Mouse (Mus musculus) cerebellum, adult 2 months (tissue): ENCODE results near the gene Mllt3. TPM values are rescaled to one million over a fixed set of nuclear protein-coding genes. Genes with fewer than 3 reads are reported as not detected.
A peak's percentile ranks its signal among the peaks of the same experiment; 100 is the strongest.

Experiments used
- DNase-seq, 2 experiments: peaks; one replicate each; pipeline ENCODE4 v3.0.0; 2021
- H3K27ac ChIP-seq: fragments of 200-500 bp; 2 replicates; pipeline ENCODE4 v1.5.1; 2012; ENCODE audit warnings: low read length, control low read depth, inconsistent platforms; ENCODE audit not compliant: insufficient read depth
- H3K27me3 ChIP-seq: fragments of 200-500 bp; 2 replicates; pipeline ENCODE4 v1.6.1; 2012; ENCODE audit warnings: inconsistent platforms, mild to moderate bottlenecking, low read length, moderate library complexity; ENCODE audit not compliant: control insufficient read depth, insufficient read depth
- H3K4me1 ChIP-seq: fragments of 200-500 bp; 2 replicates; pipeline ENCODE4 v1.6.1; 2011; ENCODE audit warnings: low read length; ENCODE audit not compliant: control insufficient read depth, insufficient read depth
- H3K4me3 ChIP-seq: fragments of 200-500 bp; replicated peaks from 2 replicates; pipeline ENCODE3; 2011; ENCODE audit warnings: mild to moderate bottlenecking, low read depth, low read length, control low read depth; ENCODE audit not compliant: insufficient read depth
- CTCF ChIP-seq: fragments of 200-500 bp; IDR thresholded peaks from 2 replicates; pipeline ENCODE4 v1.5.1; 2011; ENCODE audit warnings: low read depth, mild to moderate bottlenecking, control low read depth, low read length, moderate library complexity, borderline replicate concordance; ENCODE audit not compliant: insufficient read depth
- POLR2A ChIP-seq: fragments of 200-500 bp; IDR thresholded peaks from 2 replicates; pipeline ENCODE4 v1.6.1; 2011; ENCODE audit warnings: low read length, control low read depth, borderline replicate concordance; ENCODE audit not compliant: insufficient read depth
- WGBS: fragments of 180-500 bp; shearing (Covaris S2); methylation state at CpG from one replicate; pipeline ENCODE4 v1.1.7; 2018; 5-methylcytosine and 5-hydroxymethylcytosine counted together
- polyA plus RNA-seq: library from polyadenylated mRNA; depleted of rRNA; stranded (reverse); fragments of >200 nt; gene quantifications from 2 replicates; pipeline ENCODE4 v1.2.3, GENCODE M21; 2012

Mllt3 gene
- polyA plus RNA-seq, 1 experiment, result 25.8 TPM

GRCm38 (mm10) chr4:88034387-88035157 lies 1.4 kb upstream of the Mllt3 start:
- TF ChIP-seq POLR2A (no peak), CTCF (no peak)
- Histone ChIP-seq H3K27me3 (no peaks in the 10 kb centered on the region), H3K27ac (no peak overlapping the region), H3K4me3 (no peak overlapping the region), H3K4me1 (peaks cover 4% of the 10 kb centered on the region; the same call in 1 of the 2 replicates)
- whole genome bisulfite sequencing, result 13% methylated on average over 18 of the region's 18 CpGs
- no peak for DNase-seq

GRCm38 (mm10) chr4:88033729-88034386 lies 694 bp upstream of the Mllt3 start:
- Histone ChIP-seq H3K27me3 (no peaks in the 10 kb centered on the region), H3K4me3 (peak overlapping the region; percentile 100), H3K4me1 (peaks cover 6% of the 10 kb centered on the region), H3K27ac (no peak overlapping the region)
- 1% methylated on average over 25 of the region's 25 CpGs for WGBS
- no peak for TF ChIP-seq POLR2A
- TF ChIP-seq CTCF, result no peak
- peak; percentile 33 to 40 for DNase-seq

GRCm38 (mm10) chr4:88032151-88033098 lies 739 bp downstream of the Mllt3 start:
- peaks cover 6% of the 10 kb centered on the region for H3K4me1 ChIP-seq
- H3K4me3 ChIP-seq, result peak overlapping the region; percentile 100
- no peaks in the 10 kb centered on the region for H3K27me3 ChIP-seq
- WGBS, result under 1% methylated on average over 83 of the region's 100 CpGs
- peak; percentile 73 to 77 for DNase-seq
- H3K27ac ChIP-seq, result peak overlapping the region; percentile 94
- TF ChIP-seq CTCF, result no peak
- TF ChIP-seq POLR2A, result 0 out of 2 replicates have a peak, but pooled peaks have one; percentile 31

- Histone ChIP-seq H3K4me1 (peaks cover 6% of the 10 kb centered on the region), H3K27me3 (no peaks in the 10 kb centered on the region), H3K27ac (peak overlapping the region; percentile 32), H3K4me3 (peak overlapping the region; percentile 100)
- TF ChIP-seq POLR2A, result no peak
- TF ChIP-seq CTCF, result no peak
- 2% methylated on average over 84 of the region's 84 CpGs for WGBS
- DNase-seq, result peak; percentile 70 to 71
Observed at GRCm38 (mm10) chr4:88031211-88032150, 1.7 kb downstream of the Mllt3 start.

GRCm38 (mm10) chr4:88023567-88023966 lies 9.6 kb downstream of the Mllt3 start:
- DNase-seq, result no peak
- no peaks in the 10 kb centered on the region for H3K27me3 ChIP-seq
- H3K27ac ChIP-seq, result no peak overlapping the region
- 68% methylated on average over 5 of the region's 5 CpGs for WGBS
- TF ChIP-seq POLR2A, result no peak
- TF ChIP-seq CTCF, result no peak
- no peak overlapping the region for H3K4me3 ChIP-seq
- no peaks in the 10 kb centered on the region for H3K4me1 ChIP-seq

- H3K4me1 ChIP-seq, result no peaks in the 10 kb centered on the region
- H3K27me3 ChIP-seq, result no peaks in the 10 kb centered on the region
- no peak for DNase-seq
- 6% methylated on average over 1 of the region's 1 CpGs for WGBS
- no peak overlapping the region for H3K4me3 ChIP-seq
- TF ChIP-seq CTCF, result peak; percentile 23; the same call in 1 of the 2 replicates
- no peak for TF ChIP-seq POLR2A
- no peak overlapping the region for H3K27ac ChIP-seq
Observed at GRCm38 (mm10) chr4:88022623-88023022, 10.5 kb downstream of the Mllt3 start.
